Mouse (Mus musculus) right cerebral cortex, postnatal 36 days (tissue): ENCODE results near the gene Lmtk3.
A peak's percentile ranks its signal among the peaks of the same experiment; 100 is the strongest.

Experiments
- DNase-seq, 2 experiments: peaks; one replicate each; pipeline ENCODE4 v3.0.0; 2022; ENCODE audit warnings: low spot score in 2 of 2, mixed read lengths in 1 of 2

Gene Lmtk3

DNA sequence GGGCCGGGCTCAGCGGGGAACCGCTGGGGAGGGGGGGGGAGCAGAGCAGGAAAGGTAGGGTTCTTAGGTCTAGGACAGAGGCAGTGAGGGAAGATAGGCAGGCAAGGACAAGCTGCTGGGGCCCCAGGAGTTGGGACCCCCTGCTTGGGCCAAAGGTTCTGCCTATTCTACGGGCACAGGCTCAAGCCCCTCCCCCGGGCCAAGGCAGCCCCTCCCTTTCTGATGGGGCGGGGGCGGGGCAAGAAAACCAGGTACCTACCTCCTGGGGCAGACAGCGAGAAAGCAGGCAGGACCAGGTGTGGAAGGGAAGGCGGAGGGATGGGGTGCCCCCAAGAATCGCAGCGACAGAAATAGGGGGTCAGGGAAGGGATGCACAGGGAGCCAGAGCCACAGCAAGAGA is 24.9 kb downstream of the Lmtk3 start:
- no peak for DNase-seq

DNA sequence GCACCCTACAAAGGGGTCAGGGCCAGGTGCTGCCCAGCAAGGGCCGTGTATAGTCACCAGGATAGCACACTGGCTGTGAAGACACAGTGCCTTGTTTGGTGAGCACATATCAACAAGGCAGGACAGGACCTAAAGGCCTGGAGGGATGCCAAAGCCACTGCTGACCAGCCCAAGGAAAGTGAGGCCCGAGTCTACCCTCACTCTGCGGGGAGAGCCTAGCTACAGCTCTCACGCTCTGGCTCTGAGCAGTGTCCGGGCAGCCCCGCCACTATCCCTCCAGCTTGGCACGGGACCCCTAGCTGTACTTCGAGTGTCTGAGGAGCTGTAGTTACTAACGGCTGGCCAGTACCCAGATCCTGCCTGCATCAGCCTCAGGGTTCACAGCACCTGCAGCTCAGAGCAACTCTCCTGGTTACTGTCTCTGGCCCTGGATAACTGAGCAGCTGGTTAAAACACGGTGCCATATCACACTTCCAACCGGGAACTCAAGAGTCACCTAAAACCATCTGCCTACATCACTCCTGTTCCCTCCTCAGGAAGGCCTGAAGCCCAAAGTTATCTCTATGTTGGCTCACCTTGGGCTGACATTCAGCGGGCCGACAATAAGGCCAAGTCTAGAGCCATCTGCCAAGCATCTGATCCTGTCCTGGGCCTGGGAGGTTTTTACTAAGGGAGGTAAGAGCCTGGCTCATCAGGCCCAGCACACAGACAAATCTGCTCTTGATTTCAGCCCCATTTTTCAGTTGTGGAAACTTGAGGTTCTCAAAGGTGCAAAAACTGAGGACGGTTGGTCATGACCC is 25.9 kb downstream of the Lmtk3 start:
- no peak for DNase-seq

DNA sequence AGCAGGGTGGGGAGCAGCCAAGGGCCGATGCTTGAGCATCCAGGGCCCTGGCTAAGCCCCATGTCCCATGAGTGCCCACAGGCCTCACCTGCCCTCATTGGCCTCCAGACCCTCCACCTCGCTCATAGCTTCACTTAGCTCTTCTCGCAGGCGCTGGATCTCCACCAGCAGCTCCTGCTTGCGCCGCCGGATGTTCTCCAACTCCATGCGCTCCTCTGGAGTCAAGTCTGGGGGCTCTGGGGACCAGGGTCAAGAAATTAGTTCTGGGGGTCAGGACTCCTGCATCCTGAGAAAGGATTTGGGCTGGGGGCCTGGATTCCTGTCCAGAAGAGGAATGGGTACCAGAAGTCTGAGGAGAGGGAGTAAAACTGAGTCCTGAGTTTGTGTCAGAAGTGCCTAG is 29.4 kb downstream of the Lmtk3 start:
- no peak for DNase-seq

DNA sequence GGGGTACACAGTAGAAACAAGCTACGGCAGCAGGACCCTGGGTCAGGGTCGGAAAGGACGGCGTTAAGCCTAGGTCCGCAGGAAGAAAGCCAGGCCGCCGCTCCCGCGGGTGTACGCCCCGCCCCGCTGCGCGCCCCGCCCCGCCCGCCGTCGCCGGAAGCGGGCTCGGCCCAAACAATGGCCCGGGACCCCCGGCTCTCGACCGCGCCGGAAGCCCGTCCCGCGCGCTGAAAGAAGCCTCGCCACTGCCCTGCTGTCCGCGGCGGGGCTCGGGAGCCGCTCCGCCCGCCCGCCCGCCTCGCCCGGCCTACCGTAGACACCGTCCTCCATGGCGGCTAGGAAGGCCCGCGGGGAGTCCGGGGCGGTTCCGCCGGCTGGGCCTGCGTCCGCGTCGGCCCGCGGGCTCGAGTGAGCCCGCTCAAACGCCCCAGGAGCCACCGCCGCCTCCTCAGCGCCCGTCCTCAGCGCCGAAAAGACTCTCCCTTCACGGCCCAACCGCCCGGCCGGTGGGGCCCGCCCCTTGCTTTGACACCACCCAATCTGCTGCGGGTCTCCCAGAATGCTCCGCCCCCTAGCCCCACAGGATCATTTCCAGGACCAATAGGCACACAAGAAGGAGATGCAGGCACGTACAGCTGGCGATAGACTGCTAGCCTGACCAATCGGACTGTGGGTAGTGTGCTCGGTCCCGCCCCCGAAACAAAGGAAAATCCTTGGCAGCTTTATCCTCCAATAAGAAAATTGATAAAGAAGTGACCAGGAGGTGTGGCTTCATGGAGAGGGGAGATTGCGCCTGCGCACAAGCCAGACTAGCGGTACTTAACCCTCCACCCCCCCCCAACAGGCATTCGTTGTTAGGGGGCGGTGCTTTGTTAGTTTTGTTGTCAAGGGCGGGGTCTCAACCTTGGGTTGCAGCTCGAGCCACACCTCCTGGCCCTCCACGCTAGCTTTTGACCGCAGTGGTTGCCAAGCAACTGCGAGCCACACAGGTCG is 30.5 kb downstream of the Lmtk3 start, which contains the start of gene Cyth2:
Cyth2 (minus strand) TSS at position 795 of the 993 bp plus-strand sequence.
- DNase-seq: peak; percentile 99 to 100

DNA sequence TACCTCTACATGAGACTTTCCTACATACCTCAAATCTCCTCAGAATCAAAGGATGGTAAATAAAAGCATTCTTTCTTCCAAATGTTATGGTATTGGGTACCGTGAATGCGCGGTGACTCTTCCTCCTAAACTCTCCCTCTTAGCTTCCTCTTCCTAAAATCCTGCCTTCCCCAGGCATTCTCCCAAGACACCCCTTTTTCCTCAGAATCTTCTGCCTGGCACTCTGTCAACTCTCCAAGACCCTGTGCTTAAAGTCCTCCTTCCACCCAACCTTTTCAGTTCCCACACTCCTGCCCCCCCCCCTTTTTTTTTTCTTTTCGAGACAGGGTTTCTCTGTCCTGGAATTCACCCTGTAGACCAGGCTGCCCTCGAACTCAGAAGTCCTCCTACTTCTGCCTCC is 31.3 kb downstream of the Lmtk3 start:
- no peak for DNase-seq

DNA sequence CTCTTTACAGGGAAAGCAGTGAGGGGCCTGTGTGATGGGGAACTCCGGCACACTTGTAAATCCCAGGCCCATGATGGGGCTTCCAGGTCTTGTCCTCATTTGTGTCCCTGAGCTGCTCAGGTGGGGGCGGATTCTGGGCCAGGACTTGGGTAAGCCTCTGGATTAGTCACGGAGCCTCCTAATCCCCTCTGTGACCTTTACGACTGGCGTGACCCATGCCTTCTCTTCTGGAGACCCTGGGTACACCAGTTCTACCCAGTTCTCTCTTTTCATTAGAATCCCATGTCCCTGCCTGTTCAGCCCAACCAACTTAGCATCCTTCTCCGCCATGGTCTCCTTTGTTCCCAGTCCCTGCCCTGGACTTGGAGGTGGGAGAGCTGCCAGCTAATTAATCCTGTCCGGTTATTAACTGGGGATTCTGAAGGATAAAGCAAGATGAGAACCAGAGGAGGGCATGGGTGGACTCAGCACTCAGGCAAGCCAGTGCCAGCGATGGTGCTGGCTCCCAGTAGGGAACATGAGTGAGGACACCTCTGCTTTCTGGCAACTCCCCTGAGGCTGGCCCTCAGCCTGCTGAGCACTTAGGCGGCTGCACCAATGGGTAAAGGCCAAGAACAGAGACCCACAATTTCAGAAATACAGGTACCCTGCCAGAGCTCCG is 31.9 kb downstream of the Lmtk3 start:
- no peak for DNase-seq

DNA sequence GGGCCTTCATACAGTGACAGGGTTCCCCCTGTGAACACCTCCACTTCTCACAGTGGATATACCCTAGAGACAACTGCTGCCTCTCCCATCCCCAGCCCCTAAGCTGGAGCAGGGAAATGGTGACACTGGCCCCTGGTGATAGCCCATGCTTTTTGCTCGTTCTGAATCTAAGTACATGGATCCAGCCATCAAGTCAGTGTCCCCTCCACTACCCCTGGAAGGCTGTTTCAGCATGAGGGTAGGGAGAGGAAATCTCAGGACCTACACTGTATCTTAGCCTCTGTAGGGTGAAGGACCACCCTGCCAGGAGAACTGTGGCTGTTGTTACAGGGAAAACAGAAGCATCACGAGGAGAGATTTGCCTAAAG is 32.4 kb downstream of the Lmtk3 start:
- no peak for DNase-seq

DNA sequence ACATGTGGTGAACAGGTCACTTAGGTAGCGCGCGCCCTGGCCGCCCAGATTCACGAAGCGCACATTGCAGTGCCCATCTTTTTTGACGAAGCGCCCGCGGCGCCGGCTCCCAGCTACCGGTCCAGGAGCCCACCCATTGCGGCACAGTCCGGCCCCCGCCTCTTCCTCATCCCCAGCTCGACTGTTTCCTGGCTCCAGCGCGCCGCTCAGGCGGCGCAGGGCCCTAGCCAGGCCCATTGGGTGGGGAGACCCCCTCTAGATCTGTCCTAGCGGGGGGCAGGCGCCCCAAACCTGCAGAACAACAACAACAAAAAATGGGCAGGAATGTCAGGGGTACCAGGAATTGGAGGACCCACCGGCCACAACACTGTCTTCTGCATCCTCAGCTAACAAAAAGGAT is 36.3 kb downstream of the Lmtk3 start:
- DNase-seq: no peak

DNA sequence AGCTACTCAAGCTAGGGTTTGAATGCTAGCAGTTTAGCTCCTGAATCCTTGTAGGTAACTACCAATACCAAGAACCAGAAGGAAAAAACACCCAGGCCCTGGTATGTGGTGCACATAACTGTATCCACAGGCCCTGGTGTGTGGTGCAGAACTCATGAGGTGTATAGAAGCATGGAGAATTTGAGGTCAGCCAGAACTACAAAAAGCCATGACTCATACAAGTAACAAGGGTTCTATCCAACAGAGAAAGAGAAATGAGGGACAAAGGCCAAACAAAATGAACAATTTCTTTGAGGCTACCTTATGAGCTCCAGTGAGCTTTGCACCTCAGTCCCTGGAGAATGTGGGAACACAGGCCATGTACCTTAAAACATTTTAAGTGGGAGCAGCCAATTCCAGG is 37.4 kb downstream of the Lmtk3 start:
- no peak for DNase-seq

DNA sequence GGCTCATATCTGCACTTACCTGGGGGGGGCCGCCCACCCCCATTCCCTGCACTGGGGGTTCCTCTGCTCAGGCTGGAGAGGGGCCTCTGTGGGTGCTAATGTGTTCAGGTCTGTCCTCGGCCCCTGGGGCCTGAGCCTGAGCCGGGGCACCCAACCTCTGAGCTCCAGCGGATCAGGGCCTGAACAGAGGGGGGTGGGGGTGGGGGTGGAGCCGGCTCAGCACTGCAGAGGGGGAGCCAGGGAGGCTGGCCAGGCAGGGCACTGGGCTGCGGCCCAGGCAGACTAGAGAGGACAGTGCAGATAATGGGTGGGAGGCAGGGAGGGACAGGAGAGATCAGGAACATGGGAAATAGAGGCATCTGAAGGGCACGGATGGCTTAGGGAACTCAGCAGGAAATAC is 41.1 kb downstream of the Lmtk3 start, which contains the start of gene Kcnj14:
Kcnj14 (minus strand) TSS at position 185 of the 400 bp plus-strand sequence.
- DNase-seq: no peak

DNA sequence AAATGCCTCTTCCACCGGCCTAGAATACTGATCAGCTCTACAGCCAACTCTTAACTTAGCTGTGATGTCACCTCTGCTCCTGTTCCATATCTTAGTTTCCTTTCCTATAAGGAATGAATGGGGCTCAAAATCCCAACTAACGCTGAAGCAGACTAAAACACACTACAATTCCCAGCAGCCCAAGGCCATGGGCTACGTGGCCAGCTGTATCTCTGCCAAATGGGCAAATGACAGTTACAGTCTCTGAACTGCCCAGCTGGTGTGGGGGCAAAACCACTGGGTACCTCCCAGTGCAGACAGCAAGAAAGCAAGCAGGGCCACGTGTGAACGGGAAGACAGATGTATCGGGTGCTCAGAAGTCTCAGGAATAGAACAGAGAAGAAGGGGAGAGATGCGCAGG is 43.1 kb downstream of the Lmtk3 start:
- DNase-seq: no peak

DNA sequence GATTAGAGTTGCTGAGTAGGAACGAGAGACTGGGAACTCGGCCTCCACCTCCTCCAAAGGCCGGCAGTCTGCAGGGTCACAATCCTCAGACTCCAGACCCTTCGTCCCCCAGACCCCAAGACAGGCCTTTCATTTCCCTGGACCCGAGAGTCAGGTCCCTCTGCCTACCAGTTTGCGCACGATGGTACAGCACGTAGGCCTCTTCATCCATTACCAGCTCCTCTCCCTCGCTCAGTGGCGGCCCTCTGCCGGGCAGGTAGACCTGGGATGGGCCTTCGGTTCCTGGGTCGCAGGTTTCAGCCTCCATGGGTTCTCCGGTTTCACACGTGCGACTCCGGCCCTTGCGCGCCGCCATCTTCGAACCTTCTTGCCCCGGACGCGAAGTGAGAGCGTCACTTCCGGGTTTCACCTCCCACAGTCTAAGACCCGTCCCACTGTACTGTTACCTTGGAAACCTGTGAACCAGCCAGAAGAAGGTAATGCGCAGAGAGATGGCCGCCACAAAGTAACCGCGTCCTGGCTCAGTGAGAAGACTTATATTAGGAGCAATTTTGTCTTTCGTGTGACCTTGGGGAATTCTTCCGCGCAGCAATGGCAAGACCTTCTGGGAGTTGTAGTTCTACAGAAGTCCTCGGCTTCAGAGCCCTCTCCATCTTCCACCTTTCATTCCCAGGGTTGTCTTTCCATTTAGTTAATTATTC is 47.0 kb downstream of the Lmtk3 start, which contains the start of gene Grwd1:
Grwd1 (minus strand) TSS at position 518 of the 701 bp plus-strand sequence.
- DNase-seq: peak; percentile 81 to 84

DNA sequence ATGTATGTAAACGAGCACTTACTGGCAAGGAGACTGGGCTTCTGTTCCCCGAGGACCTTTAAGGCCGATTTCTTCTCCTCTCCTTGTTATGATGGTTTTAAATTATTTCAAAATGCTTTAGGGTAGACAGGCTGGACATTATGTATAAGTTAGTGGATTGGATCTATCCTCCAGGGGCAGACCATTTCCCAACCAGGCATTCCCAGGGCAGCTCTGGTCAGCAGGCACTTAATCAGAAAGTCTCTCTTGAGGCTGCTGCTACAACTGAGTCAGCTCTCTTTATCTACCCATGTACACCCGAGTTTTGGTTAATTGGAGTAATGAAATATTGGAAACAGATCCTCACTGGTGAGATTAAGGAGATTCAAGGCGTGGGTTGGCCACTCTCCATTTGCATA is 47.6 kb downstream of the Lmtk3 start:
- no peak for DNase-seq

DNA sequence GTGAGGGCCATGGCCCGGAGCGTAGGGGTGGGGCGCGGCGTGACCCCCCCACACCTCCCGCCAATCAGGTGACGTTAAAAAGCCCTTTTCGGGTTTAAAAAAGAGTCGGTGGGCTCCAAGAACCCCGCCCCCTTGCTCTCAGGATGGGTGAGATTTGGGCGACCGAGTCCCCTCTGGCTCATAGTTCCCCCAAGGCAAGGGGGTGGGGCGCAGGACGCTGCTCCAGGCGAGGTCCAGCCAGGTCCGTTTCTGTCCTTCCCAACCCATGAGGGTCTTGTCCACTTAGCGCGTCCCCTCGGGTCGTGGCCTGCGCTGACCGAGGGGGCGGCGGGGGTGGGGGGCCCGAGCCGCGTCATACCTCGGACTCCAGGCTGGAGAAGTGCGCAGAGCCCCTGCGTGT is 48.9 kb downstream of the Lmtk3 start:
- DNase-seq: no peak

DNA sequence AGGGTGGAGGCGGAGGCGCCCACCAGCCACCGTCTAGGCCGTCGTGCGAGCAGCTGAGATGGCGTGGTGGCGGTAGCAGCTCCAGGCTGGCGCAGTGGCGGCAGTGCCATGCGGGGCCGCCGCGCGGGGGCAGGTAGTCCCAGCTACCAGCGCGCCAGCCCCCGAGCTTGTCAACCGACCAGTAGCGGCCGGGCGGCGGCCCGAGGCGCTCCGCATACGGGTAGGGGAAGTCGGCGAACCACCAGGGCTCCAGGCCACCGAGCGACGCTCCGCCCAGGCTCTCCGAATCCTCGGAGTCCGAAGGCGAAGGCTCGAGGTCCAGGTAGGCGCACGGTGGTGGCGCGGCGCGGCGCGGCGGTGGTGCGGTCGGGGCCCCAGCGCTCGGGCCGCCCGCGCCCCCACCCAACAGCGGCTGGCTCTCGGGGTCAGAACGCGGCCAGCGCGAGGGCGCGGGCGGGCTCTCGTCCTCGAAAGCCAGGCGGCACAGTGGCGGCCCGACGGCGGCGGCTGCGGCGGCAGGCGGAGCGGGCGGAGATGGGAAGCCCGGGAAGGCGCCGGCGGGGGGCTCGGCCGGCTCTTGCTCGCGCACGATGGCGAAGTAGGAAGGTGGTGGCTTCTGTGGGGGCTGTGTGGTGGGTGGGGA is 49.7 kb downstream of the Lmtk3 start:
- no peak for DNase-seq

DNA sequence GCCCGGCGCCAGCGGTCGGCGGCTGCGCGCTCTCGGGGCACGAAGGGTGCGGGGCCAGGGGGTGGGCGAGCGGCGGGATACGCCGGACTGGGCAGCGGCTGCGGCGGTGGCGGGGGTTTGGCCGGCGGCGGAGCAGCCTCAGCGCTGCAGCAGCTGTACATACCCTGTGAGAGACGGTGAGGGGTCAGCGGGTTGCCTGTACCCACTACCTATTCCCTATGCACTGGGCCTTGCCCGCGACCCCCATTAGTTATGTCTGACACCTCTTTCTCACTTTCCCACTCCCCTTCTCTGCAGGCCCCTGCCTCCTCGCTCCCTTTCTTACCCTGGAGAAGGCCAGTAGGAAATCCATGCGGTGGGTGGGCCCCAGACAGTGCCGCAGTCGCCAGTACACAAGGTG is 50.4 kb downstream of the Lmtk3 start:
- DNase-seq: no peak

DNA sequence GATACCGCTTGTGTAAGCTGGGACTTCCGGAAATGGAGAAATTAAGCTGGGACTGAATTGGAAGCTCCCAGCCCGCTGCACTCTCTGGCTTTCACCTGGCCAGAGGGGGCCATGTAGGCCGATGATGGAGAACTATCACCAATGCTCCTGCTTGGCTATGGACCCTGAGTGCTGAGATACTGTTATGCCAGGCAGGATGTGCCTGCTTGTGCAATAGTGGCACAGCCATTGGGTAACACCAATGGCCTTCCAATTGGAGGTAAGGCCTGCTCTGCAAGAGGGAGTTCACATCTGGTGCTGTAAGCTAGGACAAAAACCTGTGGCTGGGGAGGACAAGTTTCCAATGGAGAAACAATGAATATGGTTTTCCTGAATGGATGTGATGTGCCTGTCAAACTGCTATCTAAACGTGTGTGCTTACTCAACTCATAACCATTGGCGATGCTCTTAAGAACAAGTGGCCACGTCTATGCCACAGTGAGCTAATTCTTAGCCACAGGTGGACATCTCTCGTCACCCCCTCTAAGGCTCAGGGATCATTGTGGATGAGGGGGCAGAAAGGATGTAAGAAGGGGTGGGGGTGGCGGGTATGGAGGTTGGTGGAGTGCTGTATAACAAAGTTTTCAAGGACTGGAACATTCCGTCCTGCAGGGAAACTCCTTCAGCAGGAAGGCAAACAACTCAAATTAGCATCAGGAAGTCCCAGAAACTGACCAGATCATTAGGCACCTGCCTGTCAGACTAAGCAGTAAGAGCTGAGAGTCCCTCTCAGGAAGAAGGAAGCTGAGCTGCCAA is 59.6 kb downstream of the Lmtk3 start:
- no peak for DNase-seq

DNA sequence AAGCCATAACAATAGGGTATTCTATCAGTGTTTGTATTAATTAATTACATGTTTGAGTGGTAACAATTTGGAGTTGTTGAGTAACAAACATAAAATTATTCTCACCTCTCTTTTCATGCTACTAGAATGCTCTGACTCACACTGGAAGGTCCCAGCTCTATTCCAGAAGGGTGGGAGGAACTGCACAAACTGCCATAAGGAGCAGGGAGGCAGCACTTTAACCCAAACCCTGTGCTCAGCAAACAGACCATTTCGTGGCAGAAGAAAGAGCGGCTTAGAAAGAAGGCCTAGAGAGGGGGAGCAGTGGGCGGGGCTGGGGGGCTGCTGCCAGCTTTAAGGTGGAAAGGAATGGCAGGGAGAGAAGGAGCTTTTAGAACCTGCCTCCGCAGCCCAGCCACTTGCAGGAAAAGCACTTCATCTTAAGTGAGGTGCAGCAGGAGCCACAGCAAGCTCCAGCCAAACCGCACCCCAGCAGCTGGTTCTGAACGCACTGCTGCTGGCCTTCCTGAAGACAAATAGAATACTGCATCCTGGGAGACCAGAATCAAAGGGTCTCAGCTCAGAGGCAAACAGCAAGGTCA is 65.0 kb downstream of the Lmtk3 start:
- no peak for DNase-seq

DNA sequence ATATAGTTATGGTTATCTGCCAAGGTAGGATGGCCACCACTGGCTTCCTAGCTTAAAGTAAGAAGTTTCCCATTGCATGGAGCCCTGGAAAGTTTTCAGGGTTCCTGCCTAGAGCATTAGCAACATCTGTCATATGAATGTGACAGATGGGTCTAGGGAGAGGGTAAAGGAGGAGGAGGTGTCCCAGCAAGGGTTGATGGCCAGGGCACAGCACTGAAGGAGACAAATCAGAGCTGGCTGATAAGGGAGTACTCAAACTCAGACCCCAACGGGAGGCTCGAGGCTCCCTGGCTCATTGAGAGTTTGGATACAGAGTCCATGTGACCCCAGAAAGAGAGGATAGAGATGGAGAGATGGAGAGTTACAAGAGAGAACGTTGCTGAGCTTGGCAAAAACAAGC is 67.1 kb downstream of the Lmtk3 start:
- DNase-seq: no peak

DNA sequence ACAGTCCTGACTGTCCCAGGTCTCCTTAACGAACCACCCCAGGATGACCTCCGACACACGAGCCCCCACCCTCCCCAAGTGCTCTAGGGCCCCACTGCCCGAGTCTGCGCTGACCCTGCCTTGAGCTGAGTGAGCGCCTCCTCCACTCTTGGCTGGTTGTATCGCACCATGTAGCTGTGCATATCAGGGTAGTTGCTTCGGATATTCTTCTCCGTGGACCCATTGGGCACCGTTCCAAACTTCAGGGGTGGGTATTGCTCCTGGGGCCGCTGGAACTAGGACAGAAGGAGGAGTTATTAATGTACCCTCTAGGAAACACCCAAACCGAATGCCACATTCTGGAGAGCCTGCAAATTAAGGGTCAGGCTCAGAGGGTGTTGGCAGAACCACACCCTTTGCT is 69.6 kb downstream of the Lmtk3 start:
- DNase-seq: no peak
